Mouse (Mus musculus) erythroblast, embryonic 14.5 days (primary cell): ENCODE results near the gene Spta1. TPM values are rescaled to one million over a fixed set of nuclear protein-coding genes. Genes with fewer than 3 reads are reported as not detected.

Experiments
- H3K27me3 ChIP-seq: 2 replicates; pipeline ENCODE4 v1.6.1; 2012; ENCODE audit warnings: inconsistent platforms; ENCODE audit not compliant: control insufficient read depth
- H3K36me3 ChIP-seq: 2 replicates; pipeline ENCODE4 v1.6.1; 2012; ENCODE audit warnings: mild to moderate bottlenecking, inconsistent platforms; ENCODE audit not compliant: control insufficient read depth
- H3K4me1 ChIP-seq: 2 replicates; pipeline ENCODE4 v1.6.1; 2012; ENCODE audit warnings: inconsistent platforms; ENCODE audit not compliant: control insufficient read depth
- H3K4me3 ChIP-seq: replicated peaks from 2 replicates; pipeline ENCODE3; 2012; ENCODE audit warnings: moderate library complexity, mild to moderate bottlenecking, inconsistent platforms
- H3K9me3 ChIP-seq: 2 replicates; pipeline ENCODE4 v1.6.1; 2012; ENCODE audit warnings: low read length, inconsistent platforms, mixed read lengths; ENCODE audit not compliant: control insufficient read depth
- GATA1 ChIP-seq: IDR thresholded peaks from 2 replicates; pipeline ENCODE4 v1.6.1; 2012; ENCODE audit warnings: low read length, inconsistent platforms, mixed read lengths
- TAL1 ChIP-seq: IDR thresholded peaks from 3 replicates; pipeline ENCODE4 v1.6.1; 2012; ENCODE audit warnings: low read length, inconsistent platforms, mixed read lengths
- polyA plus RNA-seq: library from polyadenylated mRNA; stranded (reverse); fragments of >175 nt; gene quantifications from 2 replicates; pipeline ENCODE4 v1.2.3, GENCODE M21; 2012

The Spta1 gene
- 3.5 and 4.1 TPM in 2 replicates for polyA plus RNA-seq

DNA sequence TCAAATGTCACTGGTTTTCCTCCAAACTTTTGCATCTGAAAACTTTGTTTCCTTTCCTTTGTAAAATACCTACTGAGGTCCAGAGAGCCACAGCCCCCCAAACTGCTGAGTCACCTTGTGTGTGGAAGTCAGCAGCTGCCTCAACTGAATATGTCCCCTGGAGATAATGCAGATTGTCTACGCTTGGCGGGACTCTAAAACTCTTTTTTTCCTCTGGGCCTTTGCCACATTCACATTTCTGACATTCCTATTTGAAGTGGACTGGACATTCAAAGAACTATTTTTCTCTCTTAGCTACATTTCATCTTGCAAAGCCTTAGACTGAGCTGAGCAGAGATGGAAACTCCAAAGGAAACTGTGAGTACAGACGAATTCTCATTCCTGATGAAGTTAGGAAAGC is at the start of gene Spta1:
TSS of gene Spta1 (plus strand) at position 172 of the 400 bp plus-strand sequence.
- no peaks in the 10 kb centered on the region for H3K27me3 ChIP-seq
- TF ChIP-seq GATA1: peak; percentile 78
- peak; percentile 68 for TF ChIP-seq TAL1
- H3K4me1 ChIP-seq: peaks cover 48% of the 10 kb centered on the region
- H3K36me3 ChIP-seq: peaks cover 37% of the 10 kb centered on the region
- peak within 1 kb of the TSS; percentile 87 for H3K4me3 ChIP-seq
- no peaks in the 10 kb centered on the region for H3K9me3 ChIP-seq

GRCm38 (mm10) chr1:174131217-174131616 is 41.4 kb upstream of the Spta1 start, which contains the start of gene Olfr424:
TSS of gene Olfr424 (plus strand) at chr1:174131517.
- H3K4me1 ChIP-seq: no peaks in the 10 kb centered on the region
- no peak within 1 kb of the TSS for H3K4me3 ChIP-seq
- H3K9me3 ChIP-seq: no peaks in the 10 kb centered on the region
- H3K36me3 ChIP-seq: no peaks in the 10 kb centered on the region
- H3K27me3 ChIP-seq: no peaks in the 10 kb centered on the region
- TF ChIP-seq GATA1 (no peak), TAL1 (no peak)

- no peaks in the 10 kb centered on the region for H3K9me3 ChIP-seq
- H3K4me3 ChIP-seq: no peak overlapping the region
- no peaks in the 10 kb centered on the region for H3K27me3 ChIP-seq
- TF ChIP-seq GATA1 (no peak), TAL1 (no peak)
- H3K36me3 ChIP-seq: no peaks in the 10 kb centered on the region
- H3K4me1 ChIP-seq: no peaks in the 10 kb centered on the region
Measured at GRCm38 (mm10) chr1:174131999-174132398, 40.6 kb upstream of the Spta1 start.

DNA sequence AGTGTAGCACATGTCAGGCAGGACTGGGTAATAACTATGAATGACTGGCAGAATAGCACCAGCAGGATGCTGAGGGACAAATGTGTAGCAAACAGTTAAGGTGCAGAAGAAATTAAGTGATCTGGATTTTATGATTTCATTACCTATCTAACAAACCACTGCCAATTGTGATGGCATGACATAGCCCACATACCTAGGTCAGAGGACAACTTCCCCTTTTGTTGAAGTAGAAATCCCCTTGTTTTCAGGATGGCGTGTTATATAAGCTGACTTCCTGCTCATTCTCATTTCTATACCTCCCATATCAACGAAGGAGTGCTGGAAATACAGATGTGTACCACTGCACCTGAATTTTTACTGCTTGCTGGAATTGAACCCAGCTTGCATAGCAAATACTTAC is 31.2 kb upstream of the Spta1 start:
- H3K4me3 ChIP-seq: no peak overlapping the region
- no peak for TF ChIP-seq GATA1
- TF ChIP-seq TAL1: no peak
- H3K27me3 ChIP-seq: no peaks in the 10 kb centered on the region
- H3K4me1 ChIP-seq: no peaks in the 10 kb centered on the region
- no peaks in the 10 kb centered on the region for H3K36me3 ChIP-seq
- no peaks in the 10 kb centered on the region for H3K9me3 ChIP-seq

DNA sequence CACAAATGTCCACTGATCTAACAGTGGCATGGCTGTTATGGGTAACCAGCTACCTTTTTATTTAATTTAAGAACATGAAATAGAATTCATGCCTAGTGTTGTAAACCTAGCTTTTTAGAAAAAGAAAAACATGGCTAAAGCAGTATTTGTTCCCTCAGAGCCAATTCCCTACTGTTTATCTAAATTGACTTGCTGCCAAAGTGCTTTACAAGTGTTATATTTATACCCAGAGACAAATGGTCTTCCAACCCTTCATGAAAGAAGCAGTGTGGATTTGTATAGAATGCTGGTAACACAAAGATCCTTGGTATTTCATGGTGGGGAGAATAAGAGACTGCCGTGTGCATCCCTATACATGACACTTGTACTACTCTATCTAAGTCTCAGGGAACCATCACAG is 25.9 kb upstream of the Spta1 start:
- no peaks in the 10 kb centered on the region for H3K27me3 ChIP-seq
- no peaks in the 10 kb centered on the region for H3K36me3 ChIP-seq
- no peak for TF ChIP-seq GATA1
- no peak for TF ChIP-seq TAL1
- H3K4me3 ChIP-seq: no peak overlapping the region
- no peaks in the 10 kb centered on the region for H3K4me1 ChIP-seq
- H3K9me3 ChIP-seq: no peaks in the 10 kb centered on the region

DNA sequence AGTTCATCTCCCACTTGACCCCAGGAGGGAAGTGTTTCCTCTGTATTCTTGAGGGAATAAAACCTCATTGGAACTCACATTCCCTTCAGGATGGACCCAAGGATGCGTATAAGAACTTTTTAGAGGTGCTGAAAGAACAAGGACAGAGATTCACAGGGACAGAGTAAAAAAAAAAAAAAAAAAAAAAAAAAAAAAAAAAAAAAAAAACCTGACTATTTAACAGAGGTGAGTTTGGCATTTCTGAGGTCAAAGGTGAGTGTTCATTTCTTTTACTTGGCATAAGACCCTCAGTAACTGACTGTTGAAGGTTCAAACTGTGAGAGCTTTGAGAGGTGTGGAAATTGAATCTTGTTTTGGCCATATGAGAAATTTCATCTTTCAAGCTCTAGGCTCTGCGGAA is 23.3 kb upstream of the Spta1 start:
- Histone ChIP-seq H3K4me3 (no peak overlapping the region), H3K36me3 (no peaks in the 10 kb centered on the region), H3K4me1 (no peaks in the 10 kb centered on the region), H3K9me3 (no peaks in the 10 kb centered on the region), H3K27me3 (no peaks in the 10 kb centered on the region)
- no peak for TF ChIP-seq GATA1
- TF ChIP-seq TAL1: no peak

DNA sequence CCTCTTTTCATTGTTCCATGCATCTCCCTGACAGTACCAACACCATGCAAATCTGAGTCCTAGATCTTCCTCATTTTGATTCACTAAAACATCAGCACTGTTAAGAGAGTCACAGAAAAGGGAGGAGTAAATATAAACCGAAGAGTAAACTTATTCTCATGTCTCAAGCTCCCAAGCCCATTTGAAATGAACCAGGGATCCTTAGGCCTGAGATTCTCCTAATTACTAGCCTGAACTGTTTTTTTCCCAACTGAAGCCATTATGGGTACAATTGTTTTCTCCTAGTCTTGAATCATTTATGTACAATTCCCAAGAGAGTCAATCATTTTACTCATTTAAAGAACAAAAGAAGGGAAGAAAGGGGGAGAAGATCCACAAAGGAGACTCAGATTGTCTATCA is 17.2 kb upstream of the Spta1 start, which contains the start of gene Olfr420:
TSS of gene Olfr420 (plus strand) at position 301 of the 400 bp plus-strand sequence.
- Histone ChIP-seq H3K9me3 (no peaks in the 10 kb centered on the region), H3K27me3 (peaks cover 7% of the 10 kb centered on the region), H3K4me1 (no peaks in the 10 kb centered on the region), H3K36me3 (no peaks in the 10 kb centered on the region), H3K4me3 (no peak within 1 kb of the TSS)
- TF ChIP-seq TAL1 (no peak), GATA1 (no peak)

GRCm38 (mm10) chr1:174157622-174158021 is 15.0 kb upstream of the Spta1 start:
- peaks cover 7% of the 10 kb centered on the region for H3K27me3 ChIP-seq

GRCm38 (mm10) chr1:174158512-174158911 is 14.1 kb upstream of the Spta1 start:
- H3K4me3 ChIP-seq: no peak overlapping the region
- no peaks in the 10 kb centered on the region for H3K9me3 ChIP-seq
- H3K27me3 ChIP-seq: peaks cover 7% of the 10 kb centered on the region
- TF ChIP-seq TAL1: no peak
- no peak for TF ChIP-seq GATA1
- H3K36me3 ChIP-seq: no peaks in the 10 kb centered on the region
- H3K4me1 ChIP-seq: no peaks in the 10 kb centered on the region

More at GRCm38 (mm10) chr1:174157622-174158021, 15.0 kb upstream of the Spta1 start:
- Histone ChIP-seq H3K9me3 (no peaks in the 10 kb centered on the region), H3K36me3 (no peaks in the 10 kb centered on the region), H3K4me3 (no peak overlapping the region), H3K4me1 (no peaks in the 10 kb centered on the region)
- TF ChIP-seq TAL1 (no peak), GATA1 (no peak)

GRCm38 (mm10) chr1:174159095-174159494 is 13.5 kb upstream of the Spta1 start:
- Histone ChIP-seq H3K27me3 (peaks cover 7% of the 10 kb centered on the region), H3K36me3 (no peaks in the 10 kb centered on the region), H3K9me3 (no peaks in the 10 kb centered on the region), H3K4me3 (no peak overlapping the region), H3K4me1 (no peaks in the 10 kb centered on the region)
- TF ChIP-seq GATA1: no peak
- no peak for TF ChIP-seq TAL1
